ENCODE assay signal across 8 mouse cellular contexts in genomic region chr2:130166311-130167214, GRCm38 (mm10). TPM values are rescaled to one million over a fixed set of nuclear protein-coding genes. Genes with fewer than 3 reads are reported as not detected.
A peak's percentile ranks its signal among the peaks of the same experiment; 100 is the strongest.
DNase-seq lines count a peak whose midpoint lies in the region; ATAC-seq and TF ChIP-seq lines count a peak whose summit lies in the region.

No protein-coding gene starts in this region.

- TF ChIP-seq CTCF in lung, adult 2 months (IDR thresholded peaks at IDR 0.05; ENCODE audit: insufficient read depth, low read length) = 0 out of 2 replicates have a peak, but pooled peaks have one; percentile 10
- TF ChIP-seq CTCF in layer of hippocampus, adult 2 months (conservative IDR thresholded peaks at IDR 0.05) = peak; percentile 82

- no peak for DNase-seq in lung, adult 2 months
- no peak for DNase-seq in lung, postnatal 14 days
- DNase-seq in cerebellum, adult 9-10 months = peak; percentile 63
- peak; percentile 60 to 69 for DNase-seq in layer of hippocampus, adult 2 months (ENCODE audit: low spot score in 2 of 2)
- DNase-seq in mesoderm, embryonic 11.5 days (ENCODE audit: low read depth, low spot score) = peak; percentile 34
- DNase-seq in ovary, postnatal 36 days (ENCODE audit: low spot score) = no peak
- DNase-seq in B cell, adult 2 months = no peak

- 0 out of 2 replicates have a peak overlapping the region, but pooled peaks have one; percentile 15 for H3K27ac ChIP-seq in layer of hippocampus, adult 2 months

- H3K4me3 ChIP-seq in lung, adult 2 months (replicated peaks; ENCODE audit: extremely low read depth, low read depth, low read length) = no peak overlapping the region
- no peak overlapping the region for H3K4me3 ChIP-seq in layer of hippocampus, adult 2 months

- 67% methylated on average over 9 of the region's 9 CpGs for WGBS in lung, adult 2 months

- H3K4me1 ChIP-seq in lung, adult 2 months (ENCODE audit: control insufficient read depth, insufficient read depth, low read length) = no peaks in the 10 kb centered on the region

- no peak for TF ChIP-seq POLR2A in lung, adult 2 months (IDR thresholded peaks at IDR 0.05; ENCODE audit: borderline replicate concordance, extremely low read depth, low read depth, low read length)

- peak; percentile 47 for ATAC-seq in granulocyte monocyte progenitor cell, adult 5-6 weeks (replicated peaks; ENCODE audit: poor library complexity, severe bottlenecking)

RNA-seq across cellular contexts. Expression of gene Snrpb, which starts 12.6 kb away (rescaled TPM):
- 245 and 297 TPM in 2 replicates for polyA plus RNA-seq in lung, adult 2 months (2012; rRNA removed)
- total RNA-seq in granulocyte monocyte progenitor cell, adult 5-6 weeks (2014; fragmentation: Nextera tagmentation) = 270 and 359 TPM in 2 replicates
- 191 and 210 TPM in 2 replicates for total RNA-seq in granulocyte monocyte progenitor cell, adult 5-6 weeks (2017)
- total RNA-seq in layer of hippocampus, adult 2 months (2021) = 100 to 1,000 TPM; 111 to 112 TPM

RNA-seq across cellular contexts. Expression of gene Tmc2, which starts 28.4 kb away (rescaled TPM):
- polyA plus RNA-seq in lung, adult 2 months (2012; rRNA removed) = not detected in 2 replicates
- not detected in 2 replicates for total RNA-seq in granulocyte monocyte progenitor cell, adult 5-6 weeks (2014; fragmentation: Nextera tagmentation)
- total RNA-seq in granulocyte monocyte progenitor cell, adult 5-6 weeks (2017) = not detected in 2 replicates
- under 1 TPM in 1 of 2 experiments, not detected in 1; 0.13 TPM for total RNA-seq in layer of hippocampus, adult 2 months (2021)

RNA-seq across cellular contexts. Expression of gene Tgm6, which starts 54.3 kb away (rescaled TPM):
- not detected in 2 replicates for polyA plus RNA-seq in lung, adult 2 months (2012; rRNA removed)
- not detected in 2 replicates for total RNA-seq in granulocyte monocyte progenitor cell, adult 5-6 weeks (2014; fragmentation: Nextera tagmentation)
- total RNA-seq in granulocyte monocyte progenitor cell, adult 5-6 weeks (2017) = not detected in 2 replicates
- under 1 TPM; 0.22 to 0.28 TPM for total RNA-seq in layer of hippocampus, adult 2 months (2021)

Comparison
In these comparisons a context has a peak if more than half of its experiments do, and no peak if none do; other contexts are left out.
1. DNase-seq: peak in cerebellum, adult 9-10 months (single experiment), layer of hippocampus, adult 2 months (2 of 2) and mesoderm, embryonic 11.5 days (single experiment); none in lung, adult 2 months (single experiment), lung, postnatal 14 days (single experiment), ovary, postnatal 36 days (single experiment) and B cell, adult 2 months (0 of 2).